Mouse (Mus musculus): ENCODE measurements around the gene Fads2. TPM values are rescaled to one million over a fixed set of nuclear protein-coding genes. Genes with fewer than 3 reads are reported as not detected.

Gene Fads2
- polyA plus RNA-seq, 1 experiment from 2014 or later, result 207 TPM

DNA sequence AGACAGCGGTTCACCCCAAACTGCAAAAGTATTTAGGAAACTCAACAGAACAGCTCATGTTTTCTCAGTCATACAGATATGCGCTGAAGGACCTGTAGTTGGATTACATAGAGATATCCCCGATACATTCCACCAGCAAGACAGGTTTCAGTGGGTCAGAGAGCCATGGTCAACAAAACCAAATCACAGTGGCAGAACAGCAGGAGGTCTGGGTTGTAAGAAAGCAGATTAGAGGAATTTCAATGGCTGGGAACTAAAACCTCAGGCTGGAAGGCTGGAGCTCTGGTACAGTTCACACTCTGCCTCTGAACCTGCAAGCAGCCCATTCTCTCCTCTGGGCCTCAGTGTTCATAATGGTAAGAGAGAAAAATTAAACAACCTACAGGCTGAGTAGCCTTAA lies 15.1 kb upstream of the Fads2 start:
- H3K27ac ChIP-seq, result no peak overlapping the region
- no peaks in the 10 kb centered on the region for H3K9me3 ChIP-seq
- no peaks in the 10 kb centered on the region for H3K36me3 ChIP-seq
- 0 out of 2 replicates have a peak, but pooled peaks cover 3% of the 10 kb centered on the region for H3K27me3 ChIP-seq (ENCODE audit: insufficient read depth, poor library complexity, severe bottlenecking)
- 55% methylated on average over 3 of the region's 3 CpGs for WGBS
- H3K4me1 ChIP-seq (replicated peaks), result peaks cover 5% of the 10 kb centered on the region; the same call in 1 of the 2 replicates
- no peak for DNase-seq (ENCODE audit: low spot score)
- no peak overlapping the region for H3K4me3 ChIP-seq

GRCm38 (mm10) chr19:10115373-10116158 lies 14.0 kb upstream of the Fads2 start:
- Histone ChIP-seq H3K4me1 (replicated peaks) (peaks cover 5% of the 10 kb centered on the region; the same call in 1 of the 2 replicates), H3K27ac (no peak overlapping the region), H3K9me3 (no peaks in the 10 kb centered on the region), H3K36me3 (no peaks in the 10 kb centered on the region), H3K27me3 (ENCODE audit: insufficient read depth, poor library complexity, severe bottlenecking) (0 out of 2 replicates have a peak, but pooled peaks cover 3% of the 10 kb centered on the region), H3K4me3 (no peak overlapping the region)
- WGBS, result 87% methylated on average over 6 of the region's 6 CpGs
- no peak for DNase-seq (ENCODE audit: low spot score)

DNA sequence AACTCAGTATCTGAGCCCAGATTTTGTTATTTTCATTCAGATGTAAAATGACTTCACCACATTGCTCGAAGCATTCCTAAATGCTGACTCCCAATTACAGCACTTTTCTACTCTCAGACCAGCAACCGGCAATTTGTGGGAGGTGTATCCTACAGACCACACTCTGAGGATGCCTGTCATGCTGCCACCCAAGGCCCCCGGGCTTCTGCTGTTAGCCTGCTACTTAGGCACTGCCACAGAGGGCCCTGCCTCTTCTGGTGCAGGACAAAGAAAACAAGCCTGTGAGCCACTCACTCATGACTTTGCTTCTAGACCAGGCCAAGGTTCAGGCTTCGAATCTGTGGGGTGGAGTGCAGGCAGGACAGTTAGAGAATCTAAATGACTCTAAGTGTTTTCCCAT lies 11.4 kb upstream of the Fads2 start:
- DNase-seq (ENCODE audit: low spot score), result no peak
- Histone ChIP-seq H3K4me1 (replicated peaks) (peaks cover 5% of the 10 kb centered on the region; the same call in 1 of the 2 replicates), H3K27me3 (ENCODE audit: insufficient read depth, poor library complexity, severe bottlenecking) (0 out of 2 replicates have a peak, but pooled peaks cover 3% of the 10 kb centered on the region), H3K36me3 (no peaks in the 10 kb centered on the region), H3K9me3 (no peaks in the 10 kb centered on the region), H3K4me3 (no peak overlapping the region), H3K27ac (no peak overlapping the region)
- 69% methylated on average over 4 of the region's 4 CpGs for WGBS

DNA sequence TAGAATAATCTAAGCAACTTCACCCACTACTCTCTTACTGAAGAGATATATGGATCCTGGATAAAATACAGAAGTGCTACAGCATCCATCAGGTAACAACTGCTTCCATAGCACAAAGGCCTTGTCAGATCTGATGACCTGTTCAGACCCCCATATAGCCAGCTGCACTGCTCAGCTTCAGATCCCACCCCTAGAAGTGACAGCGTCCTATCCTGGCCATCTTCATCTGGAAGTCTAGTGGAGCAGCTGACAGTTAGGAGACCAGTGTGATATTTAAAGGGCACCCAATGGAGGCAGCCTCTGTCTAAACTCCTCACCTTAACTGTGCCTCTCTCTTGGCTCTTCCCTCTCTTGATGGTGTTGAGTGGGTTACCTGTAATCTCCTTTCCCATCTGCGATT lies 7.1 kb upstream of the Fads2 start:
- Histone ChIP-seq H3K27me3 (ENCODE audit: insufficient read depth, poor library complexity, severe bottlenecking) (no peaks in the 10 kb centered on the region), H3K9me3 (no peaks in the 10 kb centered on the region), H3K36me3 (no peaks in the 10 kb centered on the region), H3K27ac (no peak overlapping the region), H3K4me1 (replicated peaks) (no peaks in the 10 kb centered on the region; the same call in 1 of the 2 replicates), H3K4me3 (no peak overlapping the region)
- no peak for DNase-seq (ENCODE audit: low spot score)
- 86% methylated on average over 2 of the region's 2 CpGs for WGBS

DNA sequence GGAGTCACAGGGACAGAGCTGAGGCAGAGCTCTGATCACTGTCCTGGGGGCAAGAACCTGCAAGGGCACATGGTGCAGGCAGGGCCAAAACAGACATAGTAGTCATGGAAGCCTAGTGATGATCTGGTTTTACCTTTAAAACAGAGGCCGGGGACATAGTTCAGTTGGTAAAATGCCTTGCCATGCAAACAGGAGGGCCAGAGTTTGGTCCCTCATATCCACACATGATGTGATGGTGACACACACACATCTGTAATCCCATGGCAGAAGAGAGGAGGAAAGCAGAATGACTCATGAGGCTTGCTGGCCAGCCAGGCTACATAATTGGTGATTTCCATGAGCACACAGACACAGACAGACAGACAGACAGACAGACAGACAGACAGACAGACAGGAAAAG lies 6.6 kb upstream of the Fads2 start:
- WGBS, result 88% methylated on average over 1 of the region's 1 CpGs
- H3K4me3 ChIP-seq, result no peak overlapping the region
- H3K27ac ChIP-seq, result no peak overlapping the region
- no peaks in the 10 kb centered on the region for H3K36me3 ChIP-seq
- H3K9me3 ChIP-seq, result no peaks in the 10 kb centered on the region
- DNase-seq (ENCODE audit: low spot score), result no peak
- H3K4me1 ChIP-seq (replicated peaks), result no peaks in the 10 kb centered on the region; the same call in 1 of the 2 replicates
- H3K27me3 ChIP-seq (ENCODE audit: insufficient read depth, poor library complexity, severe bottlenecking), result no peaks in the 10 kb centered on the region

DNA sequence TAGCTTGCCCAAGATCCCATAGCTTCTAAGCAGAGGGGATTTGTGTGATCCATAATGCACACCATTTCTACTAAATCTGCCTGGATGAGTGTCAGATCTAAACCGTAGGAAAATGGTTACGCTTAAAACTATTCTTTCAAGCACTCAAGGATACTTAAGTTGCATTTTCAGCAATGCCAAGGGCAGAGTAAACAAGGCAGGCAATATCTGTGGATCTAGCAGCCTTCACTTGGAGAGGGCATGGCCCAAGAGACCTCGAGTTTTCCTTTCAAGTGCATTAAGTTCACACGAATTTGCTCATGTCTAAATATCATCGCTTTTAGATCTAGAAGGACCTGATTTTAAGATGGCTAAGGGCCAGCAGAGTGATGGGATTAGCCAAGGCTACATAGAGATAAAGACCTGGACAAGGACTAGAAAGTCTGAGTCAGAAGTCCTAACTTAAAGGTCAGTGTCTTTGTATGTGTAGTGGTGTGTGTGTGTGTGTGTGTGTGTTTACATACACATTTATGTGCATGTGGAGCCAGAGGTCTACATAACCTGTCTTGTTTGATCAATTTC lies 5.6 kb upstream of the Fads2 start:
- no peaks in the 10 kb centered on the region for H3K36me3 ChIP-seq
- no peak overlapping the region for H3K4me3 ChIP-seq
- H3K9me3 ChIP-seq, result no peaks in the 10 kb centered on the region
- WGBS, result 87% methylated on average over 5 of the region's 5 CpGs
- H3K27me3 ChIP-seq (ENCODE audit: insufficient read depth, poor library complexity, severe bottlenecking), result no peaks in the 10 kb centered on the region
- peaks cover 9% of the 10 kb centered on the region for H3K4me1 ChIP-seq (replicated peaks)
- no peak for DNase-seq (ENCODE audit: low spot score)
- H3K27ac ChIP-seq, result no peak overlapping the region

- Histone ChIP-seq H3K36me3 (no peaks in the 10 kb centered on the region), H3K4me1 (replicated peaks) (peaks cover 14% of the 10 kb centered on the region), H3K27ac (no peak overlapping the region), H3K4me3 (no peak overlapping the region), H3K27me3 (ENCODE audit: insufficient read depth, poor library complexity, severe bottlenecking) (no peaks in the 10 kb centered on the region), H3K9me3 (no peaks in the 10 kb centered on the region)
- 88% methylated on average over 2 of the region's 2 CpGs for WGBS
- DNase-seq (ENCODE audit: low spot score), result no peak
Observed at GRCm38 (mm10) chr19:10106634-10107033, 5.1 kb upstream of the Fads2 start.

- Histone ChIP-seq H3K9me3 (no peaks in the 10 kb centered on the region), H3K36me3 (no peaks in the 10 kb centered on the region), H3K27ac (no peak overlapping the region), H3K4me1 (replicated peaks) (peaks cover 19% of the 10 kb centered on the region), H3K27me3 (ENCODE audit: insufficient read depth, poor library complexity, severe bottlenecking) (no peaks in the 10 kb centered on the region), H3K4me3 (no peak overlapping the region)
- no peak for DNase-seq (ENCODE audit: low spot score)
- 84% methylated on average over 10 of the region's 10 CpGs for WGBS
Observed at GRCm38 (mm10) chr19:10105034-10105493, 3.5 kb upstream of the Fads2 start.

DNA sequence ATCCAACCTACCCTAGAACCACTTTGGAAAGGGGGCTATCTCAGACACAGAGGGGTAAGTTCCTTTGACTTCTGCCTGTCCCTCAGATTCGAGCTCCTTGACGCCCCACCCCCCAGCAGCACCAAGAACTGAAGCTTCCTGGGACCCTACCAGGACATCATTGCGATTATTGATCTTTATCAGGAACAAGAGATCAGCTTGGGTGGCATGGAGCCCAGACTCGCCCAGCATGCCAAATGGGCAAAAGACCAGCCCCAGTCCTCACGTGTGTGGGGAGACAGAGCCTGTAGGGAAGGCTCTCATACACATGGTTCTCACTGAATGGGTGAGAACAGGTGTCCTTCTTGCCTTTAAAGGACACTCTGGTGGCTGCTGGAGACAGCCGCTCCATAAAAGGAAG lies 2.7 kb upstream of the Fads2 start:
- DNase-seq (ENCODE audit: low spot score), result no peak
- Histone ChIP-seq H3K4me1 (replicated peaks) (peaks cover 27% of the 10 kb centered on the region), H3K9me3 (no peaks in the 10 kb centered on the region), H3K4me3 (no peak overlapping the region), H3K27ac (peak overlapping the region; percentile 41; the same call in 1 of the 2 replicates), H3K27me3 (ENCODE audit: insufficient read depth, poor library complexity, severe bottlenecking) (no peaks in the 10 kb centered on the region), H3K36me3 (peaks cover 6% of the 10 kb centered on the region)
- 90% methylated on average over 6 of the region's 6 CpGs for WGBS

DNA sequence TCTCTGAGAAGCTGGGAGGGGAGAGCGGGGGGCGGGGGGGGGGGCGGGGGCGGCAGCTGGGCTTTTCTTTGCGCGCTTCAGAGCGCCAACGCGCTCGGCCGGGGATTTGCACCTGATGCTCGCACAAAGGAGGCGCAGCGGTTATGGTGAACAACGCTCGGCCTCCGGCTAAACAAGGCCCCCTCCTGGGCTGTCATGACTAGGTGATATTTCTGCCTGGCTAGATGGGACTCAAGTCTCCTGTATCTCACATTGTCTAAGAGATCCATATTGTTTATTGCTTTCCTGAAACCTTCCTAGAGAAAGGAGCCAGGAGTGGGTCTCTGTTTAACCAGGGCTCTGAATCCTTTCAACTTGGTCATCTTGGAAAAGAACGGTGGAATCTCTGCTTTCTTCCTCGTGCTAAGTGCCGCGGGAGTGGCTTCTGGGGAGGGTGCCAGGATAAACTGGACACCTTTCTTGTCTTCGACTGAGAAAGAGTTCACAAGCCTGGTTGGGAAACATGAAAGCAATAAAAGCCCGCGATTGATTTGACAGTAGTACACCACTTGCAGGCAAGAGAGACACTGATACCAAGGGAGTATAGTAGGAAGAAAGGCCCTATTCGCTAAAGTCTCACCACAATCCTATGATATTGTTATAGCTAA lies 631 bp upstream of the Fads2 start:
- WGBS, result 4% methylated on average over 25 of the region's 25 CpGs
- H3K4me1 ChIP-seq (replicated peaks), result peaks cover 48% of the 10 kb centered on the region
- no peak for DNase-seq (ENCODE audit: low spot score)

GRCm38 (mm10) chr19:10100631-10101071 lies 895 bp downstream of the Fads2 start:
- under 1% methylated on average over 21 of the region's 21 CpGs for WGBS
- H3K27me3 ChIP-seq (ENCODE audit: insufficient read depth, poor library complexity, severe bottlenecking), result no peaks in the 10 kb centered on the region

More for the DNA sequence above, 631 bp upstream of the Fads2 start:
- Histone ChIP-seq H3K27me3 (ENCODE audit: insufficient read depth, poor library complexity, severe bottlenecking) (no peaks in the 10 kb centered on the region), H3K27ac (peak overlapping the region; percentile 99), H3K36me3 (peaks cover 26% of the 10 kb centered on the region), H3K4me3 (peak overlapping the region; percentile 77), H3K9me3 (no peaks in the 10 kb centered on the region)

GRCm38 (mm10) chr19:10097826-10098225 lies 3.7 kb downstream of the Fads2 start:
- H3K4me3 ChIP-seq, result peak overlapping the region; percentile 36
- H3K9me3 ChIP-seq, result no peaks in the 10 kb centered on the region
- H3K36me3 ChIP-seq, result peaks cover 70% of the 10 kb centered on the region
- WGBS, result 52% methylated on average over 5 of the region's 5 CpGs
- DNase-seq (ENCODE audit: low spot score), result no peak
- peaks cover 71% of the 10 kb centered on the region for H3K4me1 ChIP-seq (replicated peaks)
- peak overlapping the region; percentile 74 for H3K27ac ChIP-seq
- H3K27me3 ChIP-seq (ENCODE audit: insufficient read depth, poor library complexity, severe bottlenecking), result no peaks in the 10 kb centered on the region

More at GRCm38 (mm10) chr19:10100631-10101071, 895 bp downstream of the Fads2 start:
- Histone ChIP-seq H3K4me3 (peak overlapping the region; percentile 77), H3K36me3 (peaks cover 42% of the 10 kb centered on the region), H3K27ac (peak overlapping the region; percentile 99), H3K9me3 (no peaks in the 10 kb centered on the region), H3K4me1 (replicated peaks) (peaks cover 63% of the 10 kb centered on the region)
- peak; percentile 83 for DNase-seq (ENCODE audit: low spot score)

Measured in hindbrain, embryonic 10.5 days (tissue).